Mouse (Mus musculus): ENCODE measurements around the gene Hdgfl3.

DNA sequence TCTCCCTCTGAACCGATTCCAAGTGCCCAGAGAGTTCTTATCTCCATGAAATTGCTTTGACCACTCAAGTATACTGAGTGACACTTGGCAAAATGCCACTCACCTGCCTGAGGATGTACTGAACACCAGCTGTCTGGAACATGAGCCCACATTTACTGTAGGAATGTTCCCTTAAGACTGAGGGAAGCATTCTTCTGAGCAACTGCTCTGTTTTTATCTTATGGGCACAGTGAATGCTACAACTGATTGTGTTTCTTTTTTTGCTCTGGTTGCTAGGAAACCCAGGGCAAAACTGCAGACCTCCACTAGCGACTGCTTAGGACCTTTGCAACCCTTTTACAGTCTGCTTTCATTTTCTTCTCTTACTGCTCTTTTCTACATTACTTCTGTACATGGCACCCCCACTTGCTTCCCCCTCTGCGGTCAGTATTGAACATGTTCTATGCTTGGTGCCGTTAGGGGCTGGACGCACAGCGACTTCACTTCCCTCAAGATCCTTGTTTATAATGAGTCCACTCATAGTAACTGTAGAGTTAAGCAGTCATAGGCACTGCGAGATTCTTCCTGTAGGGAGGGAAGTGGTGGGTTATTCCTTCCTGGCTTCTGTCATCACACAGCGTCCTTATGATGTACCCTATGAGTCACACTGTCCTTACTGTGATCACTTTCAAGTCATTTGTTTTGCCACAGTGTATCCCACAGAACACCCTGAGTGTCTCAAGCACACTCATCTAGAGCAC is 79.5 kb downstream of the Hdgfl3 start:
- no peak for TF ChIP-seq CTCF (IDR thresholded peaks at IDR 0.05; ENCODE audit: low read depth)
- no peak for TF ChIP-seq EP300 (IDR thresholded peaks at IDR 0.05; ENCODE audit: low read depth)

Measured in heart, postnatal 0 days (tissue).